Mouse (Mus musculus): ENCODE data around the gene Atp8a2. TPM values are rescaled to one million over a fixed set of nuclear protein-coding genes. Genes with fewer than 3 reads are reported as not detected.

The Atp8a2 gene
- total and polyA plus RNA-seq, 2 experiments from 2014 or later, result 5.2 to 115 TPM

GRCm38 (mm10) chr14:59759900-59760493 lies 437.0 kb downstream of the Atp8a2 start:
- Histone ChIP-seq H3K4me1 (ENCODE audit: control insufficient read depth, insufficient read depth) (no peaks in the 10 kb centered on the region), H3K9me3 (replicated peaks; ENCODE audit: control insufficient read depth, low read length) (no peaks in the 10 kb centered on the region), H3K4me3 (ENCODE audit: low read depth, low read length) (no peak overlapping the region), H3K9ac (replicated peaks; ENCODE audit: low read depth, low read length) (no peak overlapping the region), H3K27ac (ENCODE audit: low read depth) (no peak overlapping the region), H3K27me3 (ENCODE audit: control insufficient read depth, insufficient read depth, low read length) (no peaks in the 10 kb centered on the region), H3K4me2 (ENCODE audit: low read depth, low read length) (no peak overlapping the region), H3K36me3 (replicated peaks; ENCODE audit: control insufficient read depth, insufficient read depth, low read length) (no peaks in the 10 kb centered on the region)
- TF ChIP-seq EP300 (IDR thresholded peaks at IDR 0.05; ENCODE audit: low read depth) (no peak), CTCF (IDR thresholded peaks at IDR 0.05; ENCODE audit: low read depth) (no peak)
- 76% methylated on average over 12 of the region's 12 CpGs for WGBS
- ATAC-seq (ENCODE audit: insufficient read depth, low read depth) (no peak), DNase-seq (ENCODE audit: low spot score) (no peak)

GRCm38 (mm10) chr14:59759196-59759839 lies 437.7 kb downstream of the Atp8a2 start:
- ATAC-seq (ENCODE audit: insufficient read depth, low read depth), result no peak
- WGBS, result 81% methylated on average over 15 of the region's 15 CpGs
- DNase-seq (ENCODE audit: low spot score), result no peak

GRCm38 (mm10) chr14:59752401-59752800 lies 444.6 kb downstream of the Atp8a2 start:
- Histone ChIP-seq H3K9me3 (replicated peaks; ENCODE audit: control insufficient read depth, low read length) (no peaks in the 10 kb centered on the region), H3K9ac (replicated peaks; ENCODE audit: low read depth, low read length) (no peak overlapping the region), H3K27me3 (ENCODE audit: control insufficient read depth, insufficient read depth, low read length) (no peaks in the 10 kb centered on the region), H3K4me1 (ENCODE audit: control insufficient read depth, insufficient read depth) (no peaks in the 10 kb centered on the region), H3K4me3 (ENCODE audit: low read depth, low read length) (no peak overlapping the region), H3K4me2 (ENCODE audit: low read depth, low read length) (no peak overlapping the region), H3K36me3 (replicated peaks; ENCODE audit: control insufficient read depth, insufficient read depth, low read length) (no peaks in the 10 kb centered on the region), H3K27ac (ENCODE audit: low read depth) (no peak overlapping the region)
- no peak for ATAC-seq (ENCODE audit: insufficient read depth, low read depth)
- TF ChIP-seq CTCF (IDR thresholded peaks at IDR 0.05; ENCODE audit: low read depth), result no peak
- TF ChIP-seq EP300 (IDR thresholded peaks at IDR 0.05; ENCODE audit: low read depth), result no peak
- no peak for DNase-seq (ENCODE audit: low spot score)
- 81% methylated on average over 3 of the region's 3 CpGs for WGBS

More at GRCm38 (mm10) chr14:59759196-59759839, 437.7 kb downstream of the Atp8a2 start:
- Histone ChIP-seq H3K9ac (replicated peaks; ENCODE audit: low read depth, low read length) (no peak overlapping the region), H3K27me3 (ENCODE audit: control insufficient read depth, insufficient read depth, low read length) (no peaks in the 10 kb centered on the region), H3K4me1 (ENCODE audit: control insufficient read depth, insufficient read depth) (no peaks in the 10 kb centered on the region), H3K9me3 (replicated peaks; ENCODE audit: control insufficient read depth, low read length) (no peaks in the 10 kb centered on the region), H3K4me3 (ENCODE audit: low read depth, low read length) (no peak overlapping the region), H3K27ac (ENCODE audit: low read depth) (no peak overlapping the region), H3K4me2 (ENCODE audit: low read depth, low read length) (no peak overlapping the region), H3K36me3 (replicated peaks; ENCODE audit: control insufficient read depth, insufficient read depth, low read length) (no peaks in the 10 kb centered on the region)
- TF ChIP-seq CTCF (IDR thresholded peaks at IDR 0.05; ENCODE audit: low read depth) (no peak), EP300 (IDR thresholded peaks at IDR 0.05; ENCODE audit: low read depth) (no peak)

GRCm38 (mm10) chr14:59750005-59750404 lies 447.0 kb downstream of the Atp8a2 start:
- no peak overlapping the region for H3K9ac ChIP-seq (replicated peaks; ENCODE audit: low read depth, low read length)
- no peak overlapping the region for H3K4me2 ChIP-seq (ENCODE audit: low read depth, low read length)
- H3K27ac ChIP-seq (ENCODE audit: low read depth), result no peak overlapping the region
- no peaks in the 10 kb centered on the region for H3K9me3 ChIP-seq (replicated peaks; ENCODE audit: control insufficient read depth, low read length)
- 82% methylated on average over 6 of the region's 6 CpGs for WGBS
- H3K4me3 ChIP-seq (ENCODE audit: low read depth, low read length), result no peak overlapping the region
- H3K4me1 ChIP-seq (ENCODE audit: control insufficient read depth, insufficient read depth), result no peaks in the 10 kb centered on the region
- TF ChIP-seq CTCF (IDR thresholded peaks at IDR 0.05; ENCODE audit: low read depth) (no peak), EP300 (IDR thresholded peaks at IDR 0.05; ENCODE audit: low read depth) (no peak)
- no peaks in the 10 kb centered on the region for H3K36me3 ChIP-seq (replicated peaks; ENCODE audit: control insufficient read depth, insufficient read depth, low read length)
- DNase-seq (ENCODE audit: low spot score) (no peak), ATAC-seq (ENCODE audit: insufficient read depth, low read depth) (no peak)
- H3K27me3 ChIP-seq (ENCODE audit: control insufficient read depth, insufficient read depth, low read length), result no peaks in the 10 kb centered on the region

- Histone ChIP-seq H3K4me3 (ENCODE audit: low read depth, low read length) (no peak overlapping the region), H3K27me3 (ENCODE audit: control insufficient read depth, insufficient read depth, low read length) (no peaks in the 10 kb centered on the region), H3K27ac (ENCODE audit: low read depth) (no peak overlapping the region), H3K36me3 (replicated peaks; ENCODE audit: control insufficient read depth, insufficient read depth, low read length) (no peaks in the 10 kb centered on the region), H3K9me3 (replicated peaks; ENCODE audit: control insufficient read depth, low read length) (no peaks in the 10 kb centered on the region), H3K4me2 (ENCODE audit: low read depth, low read length) (no peak overlapping the region), H3K4me1 (ENCODE audit: control insufficient read depth, insufficient read depth) (no peaks in the 10 kb centered on the region), H3K9ac (replicated peaks; ENCODE audit: low read depth, low read length) (no peak overlapping the region)
- TF ChIP-seq CTCF (IDR thresholded peaks at IDR 0.05; ENCODE audit: low read depth), result no peak
- TF ChIP-seq EP300 (IDR thresholded peaks at IDR 0.05; ENCODE audit: low read depth), result no peak
- DNase-seq (ENCODE audit: low spot score) (no peak), ATAC-seq (ENCODE audit: insufficient read depth, low read depth) (no peak)
- WGBS, result 38% methylated on average over 4 of the region's 4 CpGs
These were observed 451.3 kb downstream of the Atp8a2 start for GRCm38 (mm10) chr14:59745676-59746075.

Measured in heart, postnatal 0 days (tissue).